Mouse (Mus musculus): ENCODE measurements around the gene Picalm.

GRCm38 (mm10) chr7:90132322-90132721, 2.3 kb downstream of the Picalm start:
- TF ChIP-seq POLR2A (IDR thresholded peaks at IDR 0.05; ENCODE audit: low read depth, low read length) (no peak), CTCF (IDR thresholded peaks at IDR 0.05; ENCODE audit: extremely low read depth, insufficient read depth, insufficient read length, insufficient replicate concordance) (no peak)

Data from spleen, adult 2 months (tissue).